Mouse (Mus musculus): ENCODE data around the gene Lrrc4c.

The Lrrc4c gene

DNA sequence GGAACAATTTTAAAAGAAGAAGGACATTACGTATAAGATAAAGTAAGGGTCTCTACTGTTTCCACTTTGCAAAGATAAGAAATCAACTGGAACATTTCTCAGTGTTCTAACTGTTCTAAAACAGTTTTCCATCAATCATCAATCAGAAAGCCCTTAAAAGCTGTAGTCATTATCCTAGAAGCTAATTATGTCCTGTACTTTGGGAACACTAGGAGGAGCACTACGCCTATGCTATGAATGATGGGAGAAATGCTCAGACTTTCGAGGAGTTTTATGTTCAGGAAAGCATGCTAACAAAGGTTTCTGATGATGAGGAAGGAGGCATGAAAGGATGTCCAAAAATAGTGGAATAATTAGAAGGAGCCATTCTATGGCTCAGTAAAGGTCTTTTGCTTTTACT, 219.5 kb downstream of the Lrrc4c start:
- no peak for DNase-seq (ENCODE audit: low read depth, low spot score)

DNA sequence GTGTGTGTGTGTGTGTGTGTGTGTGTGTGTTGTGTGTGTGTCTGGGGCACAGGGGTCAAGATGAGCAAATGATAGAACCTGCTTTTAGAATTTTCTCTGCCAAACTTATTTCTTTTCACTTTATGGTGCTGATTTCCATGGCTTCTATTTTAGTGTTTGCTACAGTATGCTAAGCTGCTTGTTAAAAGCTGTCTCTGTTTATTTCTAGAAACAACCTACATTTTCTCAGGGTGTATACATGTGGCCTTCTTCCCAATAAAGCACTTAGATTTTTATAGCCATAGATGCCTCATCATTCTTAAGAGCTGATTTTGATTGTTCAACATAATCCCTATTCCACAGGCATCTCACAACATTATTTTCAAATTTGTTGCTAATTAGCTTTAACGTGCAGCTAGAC, 229.2 kb downstream of the Lrrc4c start:
- no peak for DNase-seq (ENCODE audit: low read depth, low spot score)

DNA sequence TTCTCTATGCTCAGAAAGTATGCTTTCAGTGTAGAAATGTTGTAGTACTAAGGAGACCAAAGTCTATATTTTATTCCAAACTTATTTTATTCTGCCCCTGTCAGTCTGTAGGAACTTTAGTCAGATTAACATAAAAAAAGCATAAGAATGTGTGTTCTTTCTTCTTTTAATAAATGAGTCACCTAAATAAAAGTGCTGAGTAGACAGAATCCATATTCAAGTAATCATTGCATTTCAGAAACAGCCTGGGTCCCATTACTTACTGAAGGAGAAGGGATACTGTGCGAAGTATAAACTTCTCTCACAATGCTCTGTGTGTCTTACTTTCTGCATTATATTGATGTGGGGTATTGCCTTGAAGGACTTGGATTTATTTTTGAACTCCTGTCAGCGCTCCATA, 255.8 kb downstream of the Lrrc4c start:
- DNase-seq (ENCODE audit: low read depth, low spot score) = no peak

DNA sequence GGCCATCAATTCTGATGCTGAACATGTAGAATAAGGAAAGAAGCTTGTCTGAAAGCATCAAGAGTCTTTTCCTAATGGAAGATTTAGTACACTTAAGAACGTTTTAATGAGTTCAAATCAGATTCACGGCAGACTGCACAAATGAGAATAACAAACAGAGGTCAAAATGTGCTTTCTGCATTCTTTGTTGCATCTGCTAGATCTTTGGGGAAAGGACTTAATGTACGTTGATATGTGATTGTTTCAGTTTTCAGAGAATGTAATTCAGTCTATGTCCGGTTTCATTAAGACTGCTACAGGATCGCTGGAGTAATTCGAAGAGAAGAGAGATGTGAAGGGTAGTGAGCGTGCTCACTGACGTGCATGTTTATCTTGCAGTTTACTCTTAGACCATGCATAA, 259.7 kb downstream of the Lrrc4c start:
- no peak for DNase-seq (ENCODE audit: low read depth, low spot score)

DNA sequence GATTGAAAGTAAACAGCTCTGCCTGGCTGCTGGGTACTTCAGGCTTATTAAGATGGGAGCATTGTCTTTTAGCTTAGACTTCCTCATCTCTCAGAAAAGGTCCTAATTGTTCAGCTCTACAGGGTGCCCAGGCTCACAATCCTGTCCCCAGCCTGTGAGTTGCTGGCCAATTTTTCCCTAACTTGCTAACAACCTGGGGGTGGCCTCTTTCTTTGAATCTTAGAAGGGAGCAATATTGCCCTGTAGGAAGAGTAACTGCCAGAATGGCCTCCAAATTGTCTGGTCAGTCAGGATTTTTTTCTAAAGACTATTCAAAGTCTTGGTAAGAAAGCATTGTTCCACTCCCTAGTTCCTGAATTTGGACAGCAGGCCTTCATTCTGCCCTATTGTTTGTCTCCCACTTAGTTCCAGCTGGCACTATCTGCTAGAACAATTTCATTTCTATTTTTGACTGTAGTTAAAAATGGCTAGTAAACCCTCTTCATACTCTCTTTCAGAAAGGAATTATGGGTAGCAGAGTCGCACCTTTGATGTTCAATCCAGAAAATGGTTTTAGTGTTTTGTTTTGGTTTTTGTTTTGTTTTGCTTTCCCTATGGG, 262.3 kb downstream of the Lrrc4c start:
- DNase-seq (ENCODE audit: low read depth, low spot score) = no peak

DNA sequence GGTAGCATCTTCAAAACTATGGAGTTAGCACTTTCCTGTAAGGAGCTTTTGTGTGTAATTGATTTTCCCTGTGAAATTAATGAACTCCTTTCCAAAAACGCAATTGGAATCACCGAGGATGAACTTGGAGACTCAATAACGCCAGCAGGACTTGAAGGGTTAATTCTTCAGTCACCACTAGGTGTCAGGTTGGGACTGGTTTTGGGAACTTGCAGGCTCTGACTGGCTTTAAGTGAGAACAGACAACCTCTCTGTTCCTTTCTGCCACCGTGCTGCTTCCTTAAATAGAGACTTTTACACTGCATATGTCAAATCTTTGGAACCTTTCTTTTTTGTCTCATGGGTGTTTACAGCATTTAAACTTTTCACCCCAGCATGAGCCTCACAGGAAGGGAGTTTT, 267.7 kb downstream of the Lrrc4c start:
- DNase-seq (ENCODE audit: low read depth, low spot score) = peak; percentile 76

DNA sequence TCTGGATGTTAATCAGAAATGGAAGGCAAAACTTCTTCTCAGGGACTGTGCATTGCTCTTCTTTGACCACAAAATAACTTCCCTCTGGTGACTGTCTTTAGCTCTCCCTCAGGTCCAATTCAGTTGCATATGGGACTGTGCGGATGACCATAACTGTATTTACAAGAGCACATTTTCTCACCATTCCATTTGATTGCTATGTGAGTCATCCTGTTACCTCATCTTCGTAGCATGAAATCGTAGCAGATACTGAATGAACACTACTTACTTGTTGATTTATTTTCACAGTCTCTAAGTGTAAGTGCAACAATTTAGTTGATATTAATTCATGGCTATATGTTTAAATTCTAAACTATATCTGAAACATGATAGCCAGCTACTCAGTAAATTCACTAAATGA, 286.8 kb downstream of the Lrrc4c start:
- no peak for DNase-seq (ENCODE audit: low read depth, low spot score)

DNA sequence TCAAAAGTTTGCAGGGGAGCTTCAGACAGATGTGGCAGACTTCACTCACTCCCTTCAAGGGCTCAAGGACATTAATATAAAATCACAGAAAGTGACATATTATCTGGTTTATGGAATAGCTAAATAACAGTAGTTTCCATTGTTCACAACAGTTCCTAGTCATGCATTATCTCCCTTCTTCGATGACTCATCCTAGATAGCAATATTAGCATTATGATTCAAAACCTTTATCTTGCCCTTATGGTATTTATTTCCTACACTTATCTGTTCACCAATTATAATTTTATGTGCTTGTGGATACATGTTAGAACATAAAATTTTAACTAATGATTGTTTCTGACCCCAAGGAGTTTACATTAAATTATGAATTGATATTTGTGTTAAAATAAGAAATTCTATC, 296.2 kb downstream of the Lrrc4c start:
- DNase-seq (ENCODE audit: low read depth, low spot score) = no peak

DNA sequence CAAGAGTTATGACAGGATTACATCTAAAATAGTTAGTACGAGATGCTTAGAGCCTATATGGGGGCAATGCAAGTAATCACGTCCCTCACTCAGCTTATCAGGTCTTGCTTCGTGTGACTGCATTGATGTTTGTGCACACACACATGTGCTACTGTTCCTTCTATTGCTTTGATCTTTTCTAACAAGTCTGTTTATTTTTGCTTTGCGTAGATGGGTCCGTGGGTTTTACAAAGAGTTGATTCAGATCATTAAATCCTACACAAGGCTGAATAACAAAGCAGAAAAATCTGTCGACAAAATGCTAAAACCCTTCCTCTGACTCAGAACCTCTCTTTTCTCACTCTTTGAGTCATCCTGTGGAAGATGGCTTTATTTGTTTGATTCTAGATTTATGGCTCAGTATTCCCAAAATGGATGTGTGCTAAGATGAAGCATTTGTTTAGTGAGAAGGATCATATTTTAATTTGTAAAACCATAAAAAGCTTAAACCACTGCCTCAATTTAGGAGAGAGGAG, 300.8 kb downstream of the Lrrc4c start:
- no peak for DNase-seq (ENCODE audit: low read depth, low spot score)

DNA sequence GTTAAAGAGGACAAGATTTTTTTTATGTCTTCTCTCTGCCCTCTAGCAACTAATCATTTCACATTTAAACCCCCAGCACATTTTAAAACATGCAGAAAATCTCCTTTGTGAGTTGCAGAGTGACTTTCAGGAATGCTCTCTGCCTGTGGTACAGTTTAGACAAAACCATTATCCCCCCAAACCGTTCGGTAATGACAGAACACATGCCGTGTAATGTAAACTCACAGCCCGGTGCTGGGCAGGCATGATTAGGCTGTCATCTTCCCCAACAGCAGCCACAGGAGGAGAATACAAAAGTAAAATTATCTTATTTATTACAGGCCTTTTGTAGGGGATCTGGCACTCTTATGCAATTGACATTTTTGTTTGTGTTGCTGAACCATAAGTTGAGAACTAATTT, 349.1 kb downstream of the Lrrc4c start:
- peak; percentile 2 for DNase-seq (ENCODE audit: low read depth, low spot score)

DNA sequence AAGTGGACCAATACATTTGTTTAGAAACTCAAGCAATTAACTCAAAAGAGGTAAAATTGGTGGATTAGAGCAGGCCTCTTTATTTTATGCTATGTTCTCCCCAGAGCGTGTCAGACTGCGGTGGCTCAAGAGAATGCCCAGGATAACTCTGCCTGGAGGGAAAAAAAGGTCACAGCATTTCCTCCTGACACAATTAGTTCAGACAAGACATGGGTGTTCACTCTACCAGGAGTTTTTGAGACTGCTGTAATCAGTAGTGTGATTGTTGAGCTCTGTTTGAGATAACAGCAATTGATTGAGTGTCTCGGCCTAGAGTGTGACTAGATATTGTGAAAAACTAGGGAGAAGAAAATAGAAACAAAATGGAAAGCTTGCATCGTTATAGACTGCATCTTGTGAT, 363.8 kb downstream of the Lrrc4c start:
- no peak for DNase-seq (ENCODE audit: low read depth, low spot score)

DNA sequence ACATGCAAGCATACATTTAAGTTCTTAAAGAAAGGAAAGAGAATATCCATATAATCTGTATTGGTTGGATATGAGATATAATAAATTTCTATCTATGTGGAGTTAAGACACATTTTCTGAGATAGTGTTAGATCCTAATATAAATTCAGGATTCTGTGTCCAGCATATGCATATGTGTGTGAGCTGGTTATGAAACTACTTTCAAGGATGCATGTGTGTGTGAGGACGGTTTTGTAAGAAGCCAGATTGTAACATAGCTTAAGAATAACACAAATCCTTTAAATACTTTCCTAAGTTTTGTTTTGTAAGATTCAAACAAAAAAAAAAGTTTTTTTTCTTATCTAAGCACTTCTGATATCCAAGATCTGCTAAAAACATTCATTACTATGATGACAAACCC, 367.4 kb downstream of the Lrrc4c start:
- DNase-seq (ENCODE audit: low read depth, low spot score) = no peak

DNA sequence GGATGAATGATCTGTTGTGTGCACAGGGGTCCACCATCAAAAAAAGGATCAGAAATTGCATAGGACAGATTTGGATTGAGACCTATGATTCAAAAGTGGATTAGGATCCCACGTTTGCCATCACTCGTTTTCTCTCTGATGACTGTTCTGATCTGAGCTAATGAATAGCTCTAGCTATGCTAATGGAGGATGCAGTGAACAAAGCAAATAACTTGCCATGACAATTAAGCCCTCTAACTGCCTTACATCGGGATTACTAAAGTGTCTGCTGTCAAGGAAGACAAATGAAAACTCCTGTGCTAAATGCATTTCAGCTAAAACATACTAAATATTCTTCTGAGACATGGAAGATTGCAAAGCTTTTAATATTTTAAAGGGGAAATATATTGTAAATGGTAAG, 387.0 kb downstream of the Lrrc4c start:
- DNase-seq (ENCODE audit: low read depth, low spot score) = no peak

DNA sequence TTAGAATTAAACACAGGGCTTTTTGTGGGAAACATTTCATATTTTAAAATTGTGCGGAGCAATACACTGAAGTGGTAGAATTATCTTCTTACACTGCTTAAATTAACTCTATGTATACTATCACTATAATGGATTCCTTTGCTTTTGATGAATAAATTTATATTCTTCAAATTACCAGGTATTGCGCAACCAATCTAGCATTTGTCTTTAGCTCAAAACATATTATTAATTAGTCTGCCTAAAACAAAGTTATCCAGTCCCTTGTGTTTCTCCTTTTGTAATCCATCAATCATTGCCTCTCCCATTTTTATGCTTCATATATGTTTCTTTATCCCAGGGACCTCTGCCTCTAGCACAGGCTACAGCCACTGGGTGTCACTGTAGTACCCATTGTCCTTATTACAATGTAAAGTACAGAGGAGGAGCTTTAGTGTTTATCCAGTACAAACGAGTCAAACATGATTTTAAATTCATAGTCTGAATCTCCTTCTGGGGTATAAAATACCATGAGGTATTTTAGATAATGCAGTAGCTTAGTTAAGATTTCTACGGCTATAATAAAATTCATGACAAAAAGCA, 389.9 kb downstream of the Lrrc4c start:
- DNase-seq (ENCODE audit: low read depth, low spot score) = no peak

DNA sequence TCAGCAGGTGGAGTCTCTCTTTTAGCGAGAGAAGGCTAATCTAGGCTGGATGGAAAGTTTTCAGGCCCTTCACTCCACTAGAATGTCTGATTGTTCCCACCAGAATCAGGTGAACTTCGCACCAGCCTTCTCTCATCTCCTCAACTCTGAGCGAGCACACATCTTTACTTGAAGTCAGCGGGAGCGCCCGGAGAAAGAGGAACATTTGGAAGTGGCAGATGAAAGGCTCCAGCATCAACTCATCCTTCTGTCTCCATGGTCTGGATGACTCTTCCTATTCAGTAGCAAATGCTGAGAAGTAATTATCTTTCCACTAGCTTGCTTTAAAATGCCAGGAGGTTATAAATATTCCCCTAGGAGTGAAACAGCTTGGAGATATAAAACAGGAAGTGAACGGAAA, 396.6 kb downstream of the Lrrc4c start:
- DNase-seq (ENCODE audit: low read depth, low spot score) = no peak

DNA sequence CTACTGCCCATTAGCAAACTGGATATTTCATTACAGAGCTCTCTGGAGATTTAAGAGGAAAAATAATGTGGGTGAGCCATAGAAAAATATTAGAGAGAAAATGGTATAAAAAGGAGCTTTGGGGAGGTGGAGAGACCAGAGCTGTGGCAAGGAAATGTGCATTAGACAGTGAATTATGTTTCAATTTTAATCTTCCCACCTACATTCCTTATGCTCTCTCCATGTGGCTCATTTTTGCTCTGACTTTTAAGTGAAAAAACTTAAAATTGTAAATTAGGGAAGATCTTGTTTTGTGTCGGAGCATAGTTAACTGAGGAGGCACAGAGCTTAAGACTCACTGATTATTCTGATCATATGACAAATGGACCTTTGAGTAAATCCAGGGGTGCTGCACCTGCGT, 399.4 kb downstream of the Lrrc4c start:
- no peak for DNase-seq (ENCODE audit: low read depth, low spot score)

DNA sequence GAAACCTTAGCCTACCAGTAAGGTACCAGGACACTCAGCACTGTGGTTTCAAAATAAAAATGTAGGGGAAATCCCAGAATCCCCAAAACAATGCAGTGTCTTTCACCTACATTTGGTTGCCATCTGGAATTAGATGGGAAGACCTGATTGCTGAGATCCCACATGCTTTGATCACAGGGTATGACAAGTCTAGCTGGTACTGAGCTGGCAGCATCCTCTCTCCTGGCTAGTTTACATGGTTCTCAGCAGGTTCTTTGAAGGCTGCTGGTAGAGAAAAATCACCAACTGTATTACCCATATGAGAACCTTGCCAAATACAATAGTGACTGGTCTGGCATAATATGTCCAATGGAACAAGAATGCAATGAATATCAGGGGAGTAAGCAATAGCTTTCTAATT, 405.4 kb downstream of the Lrrc4c start:
- DNase-seq (ENCODE audit: low read depth, low spot score) = no peak

DNA sequence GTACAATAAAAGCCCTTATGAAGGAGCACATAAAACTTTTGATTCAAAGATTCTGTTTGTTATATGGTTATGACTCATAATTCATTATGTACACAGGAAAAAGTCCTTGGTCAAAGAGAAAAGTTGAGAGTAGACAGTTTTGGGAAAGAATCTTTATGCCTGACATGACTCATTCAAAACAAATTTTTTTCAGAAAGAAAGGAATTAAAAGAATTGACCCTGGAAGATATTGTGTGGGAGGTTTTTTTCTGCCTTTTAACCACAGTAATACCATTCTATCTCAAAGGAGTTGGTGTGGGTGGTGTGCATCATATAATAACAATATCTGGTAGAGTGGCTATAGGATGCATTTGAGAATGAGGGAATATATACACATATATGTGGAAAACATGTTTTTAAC, 418.1 kb downstream of the Lrrc4c start:
- DNase-seq (ENCODE audit: low read depth, low spot score) = no peak

DNA sequence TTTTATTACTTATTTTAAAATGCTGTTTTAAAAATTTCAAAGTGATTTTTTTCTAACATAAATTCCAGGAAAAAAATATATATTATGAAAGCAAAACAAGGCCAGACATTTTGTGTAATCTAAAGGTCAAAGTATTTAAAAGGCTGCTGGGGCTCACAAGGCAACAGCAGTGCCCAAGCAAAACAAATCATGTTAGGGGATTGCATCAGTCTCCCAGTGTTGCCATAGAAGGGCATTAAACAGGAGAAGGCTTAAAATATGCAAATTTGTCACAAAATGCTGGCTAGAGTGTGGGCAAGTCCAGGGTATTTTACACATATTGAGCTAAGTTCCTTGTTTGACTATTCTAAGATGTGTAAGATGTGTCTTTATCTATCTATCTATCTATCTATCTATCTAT, 437.1 kb downstream of the Lrrc4c start:
- no peak for DNase-seq (ENCODE audit: low read depth, low spot score)

DNA sequence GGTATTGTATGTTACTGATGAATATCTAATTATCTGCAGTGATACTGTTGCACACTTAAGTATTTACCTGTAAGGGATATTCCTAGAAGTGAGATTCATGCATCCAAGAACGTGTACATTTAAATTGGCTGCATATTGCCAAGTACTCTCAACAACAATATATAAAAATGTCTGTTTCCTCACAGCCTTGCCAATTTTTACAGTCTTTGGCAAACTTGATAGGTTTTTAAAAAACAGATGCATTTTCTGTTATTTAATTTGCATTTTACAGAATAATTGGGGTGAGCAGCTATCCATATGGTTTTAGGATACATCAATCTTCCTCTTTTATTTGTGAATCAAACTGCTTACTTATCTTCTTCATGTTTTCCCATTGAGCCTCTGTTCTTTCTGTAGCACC, 439.7 kb downstream of the Lrrc4c start:
- DNase-seq (ENCODE audit: low read depth, low spot score) = no peak

DNA sequence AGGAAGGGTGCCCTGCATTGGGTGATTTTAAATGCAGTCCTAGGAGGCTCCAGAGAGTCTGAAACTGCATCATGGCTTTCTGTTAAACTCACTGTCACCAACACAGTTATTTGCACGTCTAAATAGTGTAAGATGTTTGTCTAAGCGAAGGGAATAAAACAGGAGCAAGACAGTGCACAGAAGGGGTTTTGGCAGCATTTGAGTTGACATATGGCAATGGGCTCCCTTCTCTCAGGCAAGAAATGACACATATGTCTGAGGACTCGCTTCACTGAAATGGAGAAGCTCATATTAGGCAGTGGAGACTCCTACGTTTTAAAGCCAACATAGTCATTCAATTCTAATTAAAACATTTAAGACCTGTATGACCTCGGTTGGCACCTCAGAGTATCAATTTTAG, 445.6 kb downstream of the Lrrc4c start:
- DNase-seq (ENCODE audit: low read depth, low spot score) = no peak

DNA sequence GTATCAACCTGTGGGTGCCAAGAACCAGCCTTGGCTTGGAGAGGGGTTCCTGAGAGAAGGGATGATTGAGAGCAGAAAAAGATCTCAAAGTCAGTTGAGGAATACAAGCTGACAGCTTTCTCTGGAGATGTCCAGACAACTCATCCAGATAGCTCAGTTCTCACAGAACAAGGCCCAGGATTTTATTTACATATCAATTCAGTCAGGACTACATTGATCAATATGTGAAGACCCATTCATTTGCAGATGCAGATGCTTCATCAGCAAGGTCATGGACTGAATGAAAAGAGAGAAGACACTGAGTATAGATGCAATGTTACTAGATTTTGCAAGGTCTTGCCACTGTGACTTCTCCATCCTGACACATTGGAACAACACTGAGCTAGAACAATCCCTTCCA, 457.4 kb downstream of the Lrrc4c start:
- DNase-seq (ENCODE audit: low read depth, low spot score) = no peak

DNA sequence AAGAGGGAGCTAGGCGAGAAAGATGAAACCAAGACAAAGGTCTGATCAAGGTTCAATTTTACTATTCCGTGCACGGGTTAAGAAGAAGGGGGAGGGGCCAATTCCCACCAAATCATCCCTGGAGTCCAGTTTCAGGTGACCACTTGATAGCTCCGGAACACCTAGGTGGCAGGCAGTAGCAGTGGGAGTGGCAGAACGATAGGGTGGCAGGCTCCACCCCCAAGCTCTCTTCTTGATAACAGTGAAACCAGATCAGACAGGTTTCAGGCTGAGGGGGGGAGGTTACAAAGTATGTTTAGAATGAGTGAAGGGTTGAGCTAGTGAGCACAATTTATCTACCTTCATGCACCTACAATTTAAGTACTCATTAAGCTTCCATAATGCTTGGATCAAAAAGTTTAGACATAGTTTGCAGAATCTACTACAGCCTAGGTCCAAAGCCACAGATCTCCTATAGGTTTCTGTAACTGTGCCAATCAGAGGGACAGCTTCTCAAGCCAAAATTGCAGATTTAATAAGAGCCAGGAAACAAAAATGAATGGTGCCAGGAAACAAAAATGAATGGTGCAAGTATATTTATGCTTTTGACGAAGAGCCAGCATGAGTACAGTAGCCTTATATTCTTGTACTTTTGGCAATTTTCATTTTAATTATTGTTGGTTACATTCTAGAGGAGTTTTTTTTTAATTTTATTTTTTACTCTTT, 478.9 kb downstream of the Lrrc4c start:
- DNase-seq (ENCODE audit: low read depth, low spot score) = no peak

All from mesoderm, embryonic 11.5 days (tissue).